Mouse (Mus musculus) adrenal gland (tissue): ENCODE measurements around the gene Mrps23.

Source experiments
- intact Hi-C: fragments of 180-260 bp; cut with DNase I; formaldehyde crosslinking; loops from one replicate; pipeline ENCODE4 v1.15.1; 2025

Mrps23 gene

GRCm38 (mm10) chr11:88241468-88242301 lies 37.5 kb downstream of the Mrps23 start:
- intact Hi-C loops = no loop called here

- intact Hi-C loops = no loop called here
These were observed 41.5 kb downstream of the Mrps23 start for GRCm38 (mm10) chr11:88245581-88246170.

- intact Hi-C loops = no loop called here
These were observed 44.4 kb downstream of the Mrps23 start for GRCm38 (mm10) chr11:88248636-88249035.

GRCm38 (mm10) chr11:88250568-88250967 lies 46.4 kb downstream of the Mrps23 start:
- intact Hi-C loops = loop anchor here (5.0 kb wide), 2 partner anchors 162 to 477 kb away; no protein-coding TSS in a partner anchor

- intact Hi-C loops = loop anchor here (5.0 kb wide), 2 partner anchors 161 to 476 kb away; no protein-coding TSS in a partner anchor
These were observed 47.1 kb downstream of the Mrps23 start for GRCm38 (mm10) chr11:88251295-88251694.

GRCm38 (mm10) chr11:88251972-88252766 lies 48.0 kb downstream of the Mrps23 start:
- intact Hi-C loops = loop anchor here (2.0 to 5.0 kb wide), 3 partner anchors 160 to 571 kb away; no protein-coding TSS in a partner anchor

- intact Hi-C loops = loop anchor here (2.0 to 5.0 kb wide), 3 partner anchors 159 to 570 kb away; no protein-coding TSS in a partner anchor
These were observed 48.8 kb downstream of the Mrps23 start for GRCm38 (mm10) chr11:88252767-88253513.

GRCm38 (mm10) chr11:88253514-88254167 lies 49.5 kb downstream of the Mrps23 start:
- intact Hi-C loops = loop anchor here (2.0 to 5.0 kb wide), 3 partner anchors 159 to 569 kb away; no protein-coding TSS in a partner anchor

GRCm38 (mm10) chr11:88257700-88258099 lies 53.5 kb downstream of the Mrps23 start:
- intact Hi-C loops = no loop called here

- intact Hi-C loops = no loop called here
These were observed 54.0 kb downstream of the Mrps23 start for GRCm38 (mm10) chr11:88258212-88258611.

GRCm38 (mm10) chr11:88260463-88260862 lies 56.3 kb downstream of the Mrps23 start:
- intact Hi-C loops = no loop called here
